Mouse (Mus musculus): ENCODE results near the gene Vwde.

Vwde gene

DNA sequence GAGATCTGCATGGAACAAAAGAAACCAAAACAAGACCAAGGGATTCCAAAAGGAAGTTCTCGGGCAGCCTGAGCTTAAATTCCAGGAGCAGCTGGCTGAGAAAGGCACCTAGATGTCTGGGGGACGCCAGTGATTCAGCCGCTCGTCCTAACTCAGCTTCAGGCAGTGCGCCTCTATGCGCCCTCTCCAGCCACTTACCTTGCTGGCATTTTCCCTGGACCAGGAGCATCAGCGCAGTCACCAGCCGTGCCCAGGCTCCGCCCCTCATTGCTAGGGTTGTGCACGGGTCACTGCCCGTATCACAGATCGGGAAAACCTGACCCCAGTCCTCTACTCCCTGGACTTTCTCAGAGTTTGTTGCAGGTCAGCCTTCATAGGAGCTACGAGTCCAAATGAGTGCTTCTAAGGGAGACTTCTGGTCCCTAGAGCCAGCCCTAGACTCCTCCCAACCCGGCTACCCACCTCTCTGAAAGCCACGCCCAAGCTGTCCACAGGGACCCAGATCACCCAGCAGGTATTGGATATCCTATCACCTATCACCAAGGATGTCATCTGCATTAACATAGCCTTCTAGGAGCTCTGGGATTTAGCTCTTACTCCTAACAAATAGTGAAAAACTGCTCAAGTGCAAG, at the start of gene Vwde:
Vwde (minus strand) TSS at position 370 of the 632 bp plus-strand sequence.
- no peak for DNase-seq (ENCODE audit: low spot score)

DNA sequence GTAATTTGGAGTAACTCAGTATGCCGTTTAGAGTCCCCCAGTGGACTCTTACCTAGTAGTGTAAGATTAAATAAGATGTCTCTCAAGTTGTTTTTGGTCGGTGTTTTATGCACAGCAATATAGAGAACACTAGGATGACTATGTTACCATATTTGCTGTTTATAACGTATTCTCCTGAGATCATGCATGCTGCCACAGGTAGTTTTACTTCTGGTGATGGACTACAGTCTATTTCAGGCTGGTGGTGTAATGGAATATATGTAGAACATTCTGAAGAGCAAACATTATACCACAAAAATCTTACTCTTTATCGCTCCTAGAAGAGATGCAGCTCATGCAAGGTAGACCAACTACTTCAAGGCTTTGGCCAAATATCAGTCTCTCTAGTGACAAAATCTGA, 30.6 kb upstream of the Vwde start:
- no peak for DNase-seq (ENCODE audit: low spot score)

DNA sequence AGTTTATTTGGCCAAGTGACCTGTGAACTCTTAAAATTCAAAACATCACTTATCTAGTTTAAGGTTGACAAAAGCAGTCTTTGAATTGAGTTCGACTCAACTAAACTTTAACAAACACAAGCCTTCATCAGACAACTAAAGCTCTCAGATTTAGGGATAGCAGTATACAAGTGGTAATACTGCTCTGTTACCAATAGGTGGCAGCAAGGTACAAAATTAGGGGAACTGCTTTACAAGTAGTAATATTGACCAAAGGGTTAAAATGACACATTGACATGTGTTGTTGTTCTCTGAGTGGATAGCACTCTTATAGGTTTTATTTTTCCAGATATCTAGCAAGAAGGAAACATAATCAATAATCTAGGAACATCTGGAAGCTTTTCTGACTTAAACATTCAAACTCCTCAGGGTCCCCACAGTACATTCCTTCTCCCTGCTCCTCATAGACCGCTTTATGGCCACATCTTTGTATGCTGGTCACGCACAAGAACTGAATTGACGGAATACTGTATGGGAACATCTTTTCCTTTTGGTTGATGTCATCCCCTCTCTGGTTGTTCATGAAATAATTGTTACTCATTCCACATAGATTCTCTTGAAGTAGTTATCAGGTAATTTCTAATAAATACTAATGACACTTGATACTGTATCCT, 23.7 kb upstream of the Vwde start:
- DNase-seq (ENCODE audit: low spot score): peak; percentile 6

DNA sequence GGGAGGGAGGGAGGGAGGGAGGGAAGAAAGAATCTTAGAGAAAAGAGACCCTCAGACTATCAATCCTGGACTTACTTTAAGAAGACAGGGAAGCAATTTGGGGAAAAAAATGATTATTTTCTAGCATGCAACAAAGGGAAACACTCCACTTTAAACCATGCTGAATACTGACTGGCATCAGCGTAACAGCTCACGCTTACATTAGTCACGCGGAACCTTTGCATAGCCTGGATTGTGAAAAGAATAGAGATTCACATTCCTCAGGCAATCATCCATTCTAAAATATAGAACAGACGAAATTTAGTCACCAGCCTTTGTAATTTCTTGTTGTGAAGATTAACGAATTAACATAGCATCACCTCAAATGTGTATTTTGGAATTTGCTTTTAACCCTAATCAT, 18.6 kb downstream of the Vwde start:
- DNase-seq (ENCODE audit: low spot score): no peak

DNA sequence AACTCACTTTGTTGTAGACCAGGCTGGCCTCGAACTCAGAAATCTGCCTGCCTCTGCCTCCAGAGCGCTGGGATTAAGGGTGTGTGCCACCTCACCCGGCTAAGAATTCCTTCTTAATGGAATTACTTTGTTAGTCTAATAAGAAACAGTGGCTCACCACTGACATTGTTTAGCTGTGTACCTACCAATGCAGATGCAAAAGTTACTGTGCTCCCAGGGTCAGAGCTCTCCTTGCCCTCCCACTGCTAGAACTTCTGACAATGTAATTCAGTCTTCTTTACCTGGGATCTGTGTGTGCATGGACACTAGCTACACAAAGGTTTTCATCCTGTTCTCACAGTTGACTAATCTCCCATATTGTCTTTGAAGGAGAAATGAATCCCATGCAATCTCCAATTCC, 27.3 kb downstream of the Vwde start:
- no peak for DNase-seq (ENCODE audit: low spot score)

DNA sequence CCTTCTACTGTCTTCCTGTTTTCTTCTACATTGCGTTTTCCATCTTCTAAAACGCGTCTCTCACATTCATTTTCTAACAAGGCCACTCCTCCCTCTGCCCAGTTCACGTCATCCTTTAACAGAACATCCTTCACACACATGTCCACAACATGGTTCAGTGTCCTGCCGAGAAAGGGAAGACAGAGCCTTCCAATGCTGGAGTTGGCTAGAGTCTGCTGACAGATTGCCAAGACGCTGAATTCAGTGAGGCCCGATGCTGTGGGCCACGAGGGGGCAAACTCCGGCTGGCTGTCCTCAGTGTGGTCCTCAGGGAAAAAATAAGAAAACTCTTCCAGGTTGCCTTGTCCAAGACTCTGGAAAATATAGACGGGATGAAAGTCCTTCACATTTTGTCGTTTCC, 37.9 kb downstream of the Vwde start:
- DNase-seq (ENCODE audit: low spot score): no peak

DNA sequence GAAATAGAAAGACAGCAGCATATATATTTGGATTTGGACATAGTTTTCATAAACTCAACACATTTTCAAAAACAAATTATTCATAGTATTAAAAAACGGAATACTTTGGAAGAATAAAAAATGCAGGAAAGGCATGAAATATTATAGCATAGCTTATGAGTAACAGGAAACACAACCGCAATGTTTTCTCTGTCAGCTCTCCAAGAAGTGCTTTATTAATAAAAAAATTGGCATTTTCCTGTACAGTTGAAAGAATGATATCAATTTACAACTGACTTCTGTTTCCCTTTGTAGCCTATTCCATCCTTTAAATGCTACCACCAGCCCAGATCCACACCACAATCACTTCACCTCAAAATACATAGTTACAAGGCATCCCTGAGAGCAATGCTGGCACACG, 44.7 kb downstream of the Vwde start:
- DNase-seq (ENCODE audit: low spot score): no peak

DNA sequence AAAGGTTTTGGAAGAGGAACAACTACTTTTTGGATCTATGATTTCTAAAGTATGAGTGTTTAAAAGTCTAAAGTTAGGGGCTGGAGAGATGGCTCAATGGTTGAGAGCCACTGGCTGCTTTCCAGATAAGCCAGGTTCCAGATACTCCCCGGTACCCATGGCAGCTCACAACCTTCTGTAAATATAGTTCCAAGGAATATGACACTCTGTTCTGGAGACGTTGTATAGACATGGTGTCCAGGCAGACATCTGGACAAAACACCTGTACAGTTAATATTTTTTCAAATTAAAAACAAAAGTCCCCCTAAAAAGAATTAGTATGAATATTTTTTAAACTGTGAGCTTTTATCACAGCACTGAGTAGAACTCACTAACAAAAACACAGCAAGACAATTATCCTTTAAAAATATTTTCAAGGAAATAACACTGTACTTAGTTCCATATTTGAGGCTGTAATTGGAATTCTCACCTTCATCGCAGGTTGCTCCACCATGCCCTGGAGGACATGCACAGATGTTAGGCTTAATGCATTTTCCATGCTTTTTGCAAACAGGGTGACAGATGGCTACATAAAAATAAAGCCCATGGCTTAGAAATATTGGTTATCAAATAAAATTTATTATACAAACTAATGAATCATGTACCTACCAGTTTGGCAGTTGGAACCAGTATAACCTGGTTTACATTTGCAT, 55.2 kb downstream of the Vwde start:
- DNase-seq (ENCODE audit: low spot score): no peak

DNA sequence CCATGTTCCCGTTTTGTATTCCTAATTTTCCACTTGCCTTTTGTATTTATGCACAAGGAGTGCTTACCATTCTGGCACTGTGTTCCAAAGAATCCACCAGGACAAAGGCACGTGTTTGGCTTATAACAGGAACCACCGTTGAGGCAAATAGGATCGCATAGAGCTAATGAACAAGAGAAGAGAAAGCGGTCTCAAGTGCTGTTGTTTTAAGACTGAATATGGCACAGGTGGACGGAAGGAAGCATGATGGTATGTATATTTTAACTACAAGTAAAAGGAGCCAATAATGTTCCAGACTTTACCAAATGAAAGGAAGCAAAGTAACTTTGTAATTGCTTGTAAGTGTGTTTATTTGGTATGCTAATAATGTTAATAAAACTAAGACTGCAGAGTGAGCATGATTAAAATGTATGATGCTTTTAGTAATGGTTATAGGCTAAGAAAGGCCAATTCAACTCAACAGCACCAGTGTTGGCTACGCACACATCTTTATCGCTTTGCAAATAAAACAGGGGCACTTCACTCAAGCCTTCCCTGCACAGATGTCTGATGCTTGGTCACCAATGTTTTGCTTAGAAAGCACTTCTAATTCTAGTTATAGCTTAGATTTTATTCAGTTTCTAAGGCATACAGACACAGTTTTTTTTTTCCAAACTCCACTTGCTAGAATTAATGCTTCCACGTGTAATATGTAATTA, 58.4 kb downstream of the Vwde start:
- DNase-seq (ENCODE audit: low spot score): no peak

DNA sequence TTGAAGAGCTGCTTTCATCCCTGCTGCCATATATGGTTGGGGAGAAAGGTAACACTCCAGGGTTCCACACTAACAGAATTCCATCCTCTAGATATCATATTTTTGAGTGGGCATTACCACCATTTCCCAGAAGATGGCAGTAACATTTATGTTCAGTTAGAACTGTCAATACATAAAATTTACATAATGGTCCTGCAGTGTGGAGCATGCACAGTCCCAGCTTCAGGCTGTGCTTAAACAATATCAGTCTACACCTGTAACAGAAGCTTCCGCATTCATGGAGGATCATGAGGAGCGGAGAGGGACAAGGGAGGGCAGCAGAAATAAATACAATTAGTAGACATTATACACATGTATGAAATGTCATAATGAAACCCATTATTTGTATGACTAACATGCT, 65.3 kb downstream of the Vwde start:
- DNase-seq (ENCODE audit: low spot score): no peak

DNA sequence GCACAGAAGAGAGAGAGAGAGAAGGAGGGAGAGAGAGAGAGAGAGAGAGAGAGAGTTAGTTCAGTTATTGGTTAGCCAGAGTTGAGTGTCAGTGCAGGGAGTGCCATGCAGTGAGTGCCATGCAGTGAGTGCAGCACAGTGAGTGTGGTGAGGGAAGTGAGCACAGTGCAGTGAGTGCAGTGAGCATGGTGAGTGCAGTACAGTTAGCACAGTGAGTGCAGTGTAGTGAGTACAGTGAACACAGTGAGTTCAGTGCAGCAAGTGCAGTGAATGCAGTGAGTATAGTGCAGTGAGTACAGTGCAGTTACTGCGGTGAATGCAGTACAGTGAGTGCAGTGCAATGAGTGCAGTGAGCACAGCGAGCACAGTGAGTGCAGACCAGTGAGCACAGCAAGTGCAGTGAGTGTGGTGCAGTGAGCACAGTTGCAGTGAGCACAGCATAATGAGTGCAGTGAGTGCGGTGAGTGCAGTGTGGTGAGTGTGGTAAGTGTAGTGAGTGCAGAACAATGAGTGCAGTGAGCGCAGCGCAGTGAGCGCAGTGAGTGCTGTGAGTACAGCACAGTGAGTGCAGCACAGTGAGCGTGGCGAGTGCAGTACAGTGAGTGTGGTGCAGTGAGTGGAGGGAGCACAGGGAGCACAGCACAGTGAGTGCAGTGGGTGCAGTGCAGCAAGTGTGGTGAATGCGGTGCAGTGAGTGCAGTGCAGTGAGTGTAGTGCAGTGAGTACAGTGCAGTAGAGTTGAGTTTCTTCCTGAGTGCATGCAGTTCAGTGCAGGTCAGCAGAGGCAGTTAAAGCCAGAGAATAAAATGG, 70.7 kb downstream of the Vwde start:
- DNase-seq (ENCODE audit: low spot score): no peak

DNA sequence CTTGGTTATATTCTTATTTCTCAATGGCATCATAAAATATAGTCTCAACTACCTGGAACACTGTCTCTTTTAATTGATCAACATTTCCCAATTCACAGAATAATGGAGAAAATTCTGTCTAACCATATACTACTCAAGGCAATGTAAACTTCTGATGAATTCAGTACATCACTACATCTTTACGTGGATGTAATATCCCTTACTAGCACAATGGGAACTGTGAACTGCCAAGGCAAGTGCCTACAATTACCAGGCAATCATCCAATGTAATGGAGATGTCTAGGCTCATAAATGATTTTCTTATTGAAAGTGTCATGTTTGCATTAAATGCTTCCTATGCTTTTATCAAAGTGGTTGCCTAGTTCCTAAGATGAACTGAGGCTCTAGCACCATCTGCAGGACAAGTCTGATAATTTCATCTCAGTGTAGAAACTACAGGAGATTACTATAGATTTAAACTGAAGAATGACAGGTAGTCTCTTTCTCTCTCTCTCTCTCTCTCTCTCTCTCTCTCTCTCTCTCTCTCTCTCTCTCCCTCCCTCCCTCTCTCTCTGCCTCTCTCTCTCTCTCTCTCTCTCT, 72.6 kb downstream of the Vwde start:
- peak; percentile 5 for DNase-seq (ENCODE audit: low spot score)

DNA sequence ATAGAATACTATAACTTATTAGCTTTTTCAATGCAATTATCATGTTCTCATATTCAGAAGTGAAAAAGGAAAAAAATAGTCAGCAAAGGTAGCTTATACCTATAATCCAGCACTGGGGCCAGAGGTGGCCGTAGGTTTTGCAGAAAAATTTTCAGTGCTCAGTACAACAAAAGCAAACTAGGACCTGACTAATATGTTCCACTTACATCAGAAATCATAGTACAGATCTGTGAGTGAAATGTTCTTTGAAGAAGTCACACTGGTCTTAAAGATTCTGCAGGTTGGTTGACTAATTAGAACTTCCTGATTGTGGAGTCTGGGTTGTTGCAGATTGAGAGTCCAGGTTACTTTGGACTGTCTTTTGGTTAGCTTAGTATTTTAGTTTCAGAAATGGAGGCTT, 87.5 kb downstream of the Vwde start:
- DNase-seq (ENCODE audit: low spot score): no peak

DNA sequence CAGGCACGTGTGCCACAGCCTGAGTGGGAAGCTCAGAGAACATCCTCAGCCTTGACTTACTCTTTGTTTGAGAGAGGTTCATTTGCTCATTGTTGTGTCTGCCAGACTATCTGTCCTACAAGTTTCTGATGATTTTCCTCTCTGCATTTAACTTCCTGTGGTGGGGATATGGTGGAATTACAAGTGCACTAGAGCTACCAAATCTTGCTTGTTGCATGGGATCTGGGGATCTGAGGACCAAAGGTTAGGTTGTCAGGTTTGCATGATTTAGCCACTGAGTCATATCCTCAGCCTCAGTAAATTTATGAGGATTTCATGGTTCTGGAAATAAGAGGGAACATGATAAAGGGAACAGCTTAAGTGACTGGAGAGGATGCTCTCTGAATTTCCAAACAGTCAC, 116.1 kb downstream of the Vwde start:
- no peak for DNase-seq (ENCODE audit: low spot score)
